Mouse (Mus musculus) neural tube, embryonic 11.5 days (tissue): ENCODE measurements at regions not wholly inside any gene's neighbourhood (a gene's known extent, or its start where the extent isn't known, plus 50 kb on each side); places are given as distances from the start of the nearest gene placed in this dataset.

Source experiments
- ATAC-seq: fragments of 200-750 bp; cut with Nextera tagmentation; 2 replicates; pipeline ENCODE4 v1.8.0; 2017; ENCODE audit warnings: moderate number of reproducible peaks, mild to moderate bottlenecking, moderate TSS enrichment, moderate library complexity; ENCODE audit not compliant: insufficient read depth, low FRiP score, low TSS enrichment
- DNase-seq: peaks from one replicate; pipeline ENCODE4 v3.0.0-alpha.2; 2015; ENCODE audit warnings: low spot score
- H3K27ac ChIP-seq: fragments of 300-500 bp; sonication (generic); 2 replicates; pipeline ENCODE4 v1.5.1; 2014; ENCODE audit warnings: low read depth, mild to moderate bottlenecking, low read length
- H3K27me3 ChIP-seq: fragments of 300-500 bp; sonication (generic); 2 replicates; pipeline ENCODE4 v1.6.1; 2014; ENCODE audit warnings: mild to moderate bottlenecking, low read length, mixed read lengths; ENCODE audit not compliant: control insufficient read depth, insufficient read depth
- H3K36me3 ChIP-seq: fragments of 300-500 bp; sonication (generic); 2 replicates; pipeline ENCODE4 v1.6.1; 2014; ENCODE audit warnings: mild to moderate bottlenecking, low read length, moderate library complexity, mixed read lengths; ENCODE audit not compliant: control insufficient read depth, insufficient read depth
- H3K4me1 ChIP-seq: fragments of 300-500 bp; sonication (generic); 2 replicates; pipeline ENCODE4 v1.6.1; 2014; ENCODE audit warnings: low read length, mixed read lengths; ENCODE audit not compliant: control insufficient read depth, insufficient read depth
- H3K4me2 ChIP-seq: fragments of 300-500 bp; sonication (generic); 2 replicates; pipeline ENCODE4 v1.6.1; 2014; ENCODE audit warnings: low read depth, mild to moderate bottlenecking, moderate library complexity
- H3K4me3 ChIP-seq: fragments of 300-500 bp; sonication (generic); 2 replicates; pipeline ENCODE4 v1.5.1; 2014; ENCODE audit warnings: low read depth, low read length
- H3K9ac ChIP-seq: fragments of 300-500 bp; sonication (generic); 2 replicates; pipeline ENCODE4 v1.6.1; 2014; ENCODE audit warnings: mild to moderate bottlenecking, low read length
- H3K9me3 ChIP-seq: fragments of 300-500 bp; sonication (generic); 2 replicates; pipeline ENCODE4 v1.6.1; 2016; ENCODE audit warnings: low read length; ENCODE audit not compliant: control insufficient read depth
- WGBS: fragments of 180-500 bp; shearing (Covaris S2); extraction: QIAGEN DNeasy Blood & Tissue Kit; methylation state at CpG from one replicate; pipeline ENCODE4 v1.1.7; 2014; 5-methylcytosine and 5-hydroxymethylcytosine counted together

DNA sequence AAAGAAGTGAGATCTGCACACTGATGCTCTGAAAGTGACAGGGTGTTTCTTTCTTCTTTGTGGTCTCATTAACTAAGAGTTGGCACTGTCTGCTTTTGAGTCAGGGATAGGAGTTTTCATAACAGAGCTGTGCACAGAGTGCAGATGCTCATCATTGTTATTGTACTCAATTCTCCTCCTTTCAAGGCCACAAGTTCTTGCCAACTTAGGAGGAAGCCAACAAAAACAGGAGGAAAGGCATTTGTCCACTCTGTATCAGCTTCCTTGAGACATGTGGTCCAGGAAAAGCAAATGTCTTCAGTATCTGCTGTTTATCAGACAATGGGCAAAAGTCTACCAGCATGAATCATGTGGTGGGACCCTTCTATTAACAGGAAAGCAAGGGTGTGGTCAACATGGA lies 345.1 kb downstream of the Fam181b start:
- H3K27me3 ChIP-seq, result no peaks in the 10 kb centered on the region
- H3K36me3 ChIP-seq, result no peaks in the 10 kb centered on the region
- no peak overlapping the region for H3K27ac ChIP-seq
- no peak overlapping the region for H3K9ac ChIP-seq
- H3K4me3 ChIP-seq, result no peak overlapping the region
- H3K9me3 ChIP-seq, result no peaks in the 10 kb centered on the region
- no peak for ATAC-seq
- no peak overlapping the region for H3K4me2 ChIP-seq
- no peaks in the 10 kb centered on the region for H3K4me1 ChIP-seq
- DNase-seq, result no peak

DNA sequence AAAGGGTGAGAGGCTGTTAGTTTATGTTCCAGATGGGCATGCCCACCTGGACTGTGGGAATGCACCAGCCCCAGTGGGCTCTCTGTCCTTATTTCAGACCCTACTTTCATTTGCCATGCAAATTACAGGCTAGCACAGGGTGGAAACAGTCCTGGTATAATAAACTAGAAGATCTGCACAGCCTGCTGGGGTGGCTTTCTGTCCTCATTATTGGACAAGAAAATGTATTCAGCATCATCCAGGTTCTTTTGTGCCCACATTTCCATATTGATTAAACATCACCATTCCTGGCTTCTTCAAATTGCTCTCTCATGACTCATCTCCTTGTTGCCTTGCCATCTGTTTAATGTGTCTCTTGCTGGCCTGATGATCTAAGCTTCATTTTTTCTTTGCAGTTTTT lies 355.4 kb downstream of the Fam181b start:
- Histone ChIP-seq H3K4me3 (no peak overlapping the region), H3K27ac (no peak overlapping the region), H3K36me3 (no peaks in the 10 kb centered on the region), H3K27me3 (no peaks in the 10 kb centered on the region), H3K4me2 (no peak overlapping the region), H3K9ac (no peak overlapping the region), H3K9me3 (no peaks in the 10 kb centered on the region), H3K4me1 (no peaks in the 10 kb centered on the region)
- ATAC-seq (0 out of 2 replicates have a peak, but pooled peaks have one; percentile 13), DNase-seq (no peak)

DNA sequence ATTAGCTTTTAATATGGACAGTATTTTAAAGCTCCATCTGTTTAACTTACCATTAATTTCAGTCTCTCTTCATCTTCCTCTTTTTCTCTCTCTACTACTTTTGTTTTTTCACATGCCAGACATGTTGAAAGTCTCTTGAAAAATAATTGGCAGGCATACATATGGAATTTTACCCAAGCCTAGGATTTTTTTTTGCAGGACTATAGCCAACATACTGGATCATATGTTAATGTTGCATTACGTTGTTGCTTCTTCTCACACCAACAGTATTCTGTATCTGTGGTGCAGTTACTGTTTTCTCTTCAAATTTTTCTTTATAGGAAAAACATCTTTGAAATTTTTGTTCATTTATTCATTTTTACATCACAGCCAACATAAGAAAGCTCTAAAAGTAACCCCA lies 374.4 kb downstream of the Fam181b start:
- Histone ChIP-seq H3K4me1 (no peaks in the 10 kb centered on the region), H3K9me3 (no peaks in the 10 kb centered on the region), H3K4me3 (no peak overlapping the region), H3K36me3 (no peaks in the 10 kb centered on the region), H3K9ac (no peak overlapping the region), H3K27me3 (no peaks in the 10 kb centered on the region), H3K4me2 (no peak overlapping the region), H3K27ac (no peak overlapping the region)
- DNase-seq (no peak), ATAC-seq (no peak)
- WGBS, result 91% methylated on average over 1 of the region's 1 CpGs

DNA sequence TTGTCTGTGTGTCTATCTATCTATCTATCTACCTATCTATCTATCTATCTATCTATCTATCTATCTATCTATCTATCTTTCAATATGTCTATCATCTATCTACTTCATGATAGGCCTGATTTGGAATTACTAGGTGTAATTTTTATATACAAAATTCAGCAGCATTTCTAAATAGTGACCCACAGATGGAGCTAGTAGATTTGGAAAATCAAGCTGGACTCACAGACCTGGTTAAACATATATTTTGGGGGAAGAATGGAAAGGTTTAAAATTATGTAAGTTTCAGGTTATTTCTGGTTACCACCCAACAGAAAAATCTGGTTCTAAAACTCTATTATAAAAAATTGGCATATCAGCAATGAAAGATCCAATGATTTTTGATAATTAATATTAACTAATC lies 383.7 kb downstream of the Fam181b start:
- DNase-seq (no peak), ATAC-seq (no peak)
- Histone ChIP-seq H3K9ac (no peak overlapping the region), H3K4me2 (no peak overlapping the region), H3K9me3 (no peaks in the 10 kb centered on the region), H3K4me3 (no peak overlapping the region), H3K27ac (no peak overlapping the region), H3K27me3 (no peaks in the 10 kb centered on the region), H3K36me3 (no peaks in the 10 kb centered on the region), H3K4me1 (no peaks in the 10 kb centered on the region)

DNA sequence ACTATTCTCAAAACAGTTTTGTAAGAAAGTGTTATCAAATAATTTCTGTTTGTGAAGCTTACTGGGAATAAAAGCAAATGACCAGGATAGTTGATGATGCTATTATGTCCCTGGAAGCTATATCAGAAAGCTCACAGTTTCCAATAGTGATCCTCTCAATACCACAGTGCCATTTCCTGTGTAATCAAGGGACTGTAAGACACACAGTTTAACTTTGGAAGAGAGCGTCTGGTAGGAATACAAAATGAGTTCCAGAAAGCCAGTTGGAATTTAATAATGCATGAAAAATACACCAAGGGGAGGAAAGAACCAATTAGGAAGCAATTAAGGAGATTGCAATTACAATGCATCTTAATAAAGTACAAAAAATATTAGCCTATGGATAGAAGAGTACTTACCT lies 393.7 kb downstream of the Fam181b start:
- no peak overlapping the region for H3K27ac ChIP-seq
- 68% methylated on average over 1 of the region's 1 CpGs for WGBS
- no peaks in the 10 kb centered on the region for H3K4me1 ChIP-seq
- ATAC-seq (no peak), DNase-seq (no peak)
- no peaks in the 10 kb centered on the region for H3K36me3 ChIP-seq
- no peaks in the 10 kb centered on the region for H3K9me3 ChIP-seq
- H3K27me3 ChIP-seq, result no peaks in the 10 kb centered on the region
- no peak overlapping the region for H3K4me2 ChIP-seq
- no peak overlapping the region for H3K9ac ChIP-seq
- H3K4me3 ChIP-seq, result no peak overlapping the region

DNA sequence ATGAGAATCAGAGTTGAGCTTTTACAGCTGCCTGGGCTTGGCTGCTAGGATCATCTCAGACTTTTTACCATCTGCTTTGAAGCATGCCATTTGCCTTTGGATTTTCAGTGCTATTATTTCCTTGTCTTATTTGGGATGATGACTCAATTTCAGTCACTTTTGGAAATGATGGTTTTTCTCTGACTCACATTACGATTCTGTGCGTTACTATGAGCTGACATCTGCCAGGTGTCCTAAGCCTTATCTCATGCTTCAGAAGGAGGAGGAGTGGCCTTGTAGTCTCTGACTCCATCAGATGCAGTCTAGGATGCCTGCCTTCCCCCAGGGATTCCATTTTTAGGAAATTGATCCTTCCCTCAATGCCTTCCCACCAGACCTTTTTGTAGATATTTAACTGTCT lies 431.0 kb downstream of the Fam181b start:
- no peak overlapping the region for H3K9ac ChIP-seq
- no peak overlapping the region for H3K4me2 ChIP-seq
- H3K27ac ChIP-seq, result no peak overlapping the region
- H3K27me3 ChIP-seq, result no peaks in the 10 kb centered on the region
- no peaks in the 10 kb centered on the region for H3K4me1 ChIP-seq
- no peaks in the 10 kb centered on the region for H3K9me3 ChIP-seq
- H3K36me3 ChIP-seq, result no peaks in the 10 kb centered on the region
- WGBS, result 89% methylated on average over 2 of the region's 2 CpGs
- no peak overlapping the region for H3K4me3 ChIP-seq
- ATAC-seq (no peak), DNase-seq (no peak)

DNA sequence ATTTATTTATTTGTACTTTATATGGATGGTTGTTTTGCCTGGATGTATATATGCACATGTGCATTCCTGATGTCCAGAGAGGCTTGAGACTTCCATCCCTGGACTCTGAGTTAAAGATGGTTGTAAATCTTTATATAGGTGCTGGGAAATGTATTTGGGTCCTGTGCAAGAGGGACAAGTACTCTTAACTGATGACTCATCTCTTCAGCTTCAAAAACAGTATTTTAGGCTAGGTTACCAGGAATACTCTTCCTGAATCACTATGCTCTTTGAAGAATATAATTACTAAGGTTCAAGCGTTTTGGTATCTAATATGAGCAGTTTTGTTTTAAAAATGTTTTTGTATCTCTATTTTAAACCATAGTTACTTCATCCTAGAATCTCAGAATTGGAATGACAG lies 431.6 kb downstream of the Fam181b start:
- no peak for ATAC-seq

DNA sequence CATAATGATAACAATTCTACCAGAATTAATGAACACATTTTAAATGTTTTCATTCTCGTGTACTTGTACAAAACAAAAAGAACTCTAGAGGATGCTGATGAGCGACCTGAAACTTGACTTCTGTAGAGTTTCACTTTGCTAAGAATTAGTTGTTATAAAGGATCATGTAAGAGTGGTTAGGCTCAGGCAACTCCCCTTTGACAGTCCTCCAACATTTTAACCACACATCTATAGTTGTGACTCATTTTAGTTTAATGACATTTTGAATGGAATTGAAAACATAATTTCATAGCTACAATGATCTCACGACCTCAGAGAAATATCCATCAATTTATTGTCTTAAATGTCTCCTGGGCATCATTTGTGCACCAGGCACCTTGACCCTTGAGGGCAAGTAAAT lies 479.5 kb downstream of the Fam181b start:
- H3K27me3 ChIP-seq, result no peaks in the 10 kb centered on the region
- no peaks in the 10 kb centered on the region for H3K9me3 ChIP-seq
- ATAC-seq, result no peak
- H3K4me1 ChIP-seq, result no peaks in the 10 kb centered on the region
- H3K4me3 ChIP-seq, result no peak overlapping the region
- no peak overlapping the region for H3K4me2 ChIP-seq
- H3K27ac ChIP-seq, result no peak overlapping the region
- WGBS, result 83% methylated on average over 3 of the region's 3 CpGs
- no peaks in the 10 kb centered on the region for H3K36me3 ChIP-seq
- no peak overlapping the region for H3K9ac ChIP-seq
- DNase-seq, result no peak

More for the DNA sequence above, 431.6 kb downstream of the Fam181b start:
- H3K9me3 ChIP-seq, result no peaks in the 10 kb centered on the region
- no peak overlapping the region for H3K4me2 ChIP-seq
- H3K36me3 ChIP-seq, result no peaks in the 10 kb centered on the region
- H3K4me1 ChIP-seq, result no peaks in the 10 kb centered on the region
- no peak for DNase-seq
- no peak overlapping the region for H3K9ac ChIP-seq
- no peaks in the 10 kb centered on the region for H3K27me3 ChIP-seq
- H3K27ac ChIP-seq, result no peak overlapping the region
- 63% methylated on average over 1 of the region's 1 CpGs for WGBS
- H3K4me3 ChIP-seq, result no peak overlapping the region

DNA sequence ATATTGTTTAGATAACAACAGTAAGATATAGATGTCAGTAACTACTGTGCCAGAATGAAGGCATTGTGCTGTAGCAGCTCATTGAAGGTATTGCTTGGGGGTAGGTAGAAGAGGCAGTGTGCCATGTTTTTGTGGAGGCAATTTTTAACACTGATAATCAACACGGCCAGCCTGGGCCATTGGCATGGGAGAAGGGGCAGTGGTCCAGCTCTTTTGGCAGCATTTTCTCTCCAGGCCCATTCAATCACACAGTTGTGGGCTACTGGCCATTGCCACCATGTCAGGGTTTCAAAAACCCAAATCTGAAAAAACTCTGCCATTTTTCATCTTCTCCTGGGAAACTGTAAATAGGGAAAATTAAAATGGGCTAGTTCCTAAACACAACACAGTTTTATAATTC lies 497.9 kb downstream of the Fam181b start:
- Histone ChIP-seq H3K4me2 (no peak overlapping the region), H3K27ac (no peak overlapping the region), H3K9me3 (no peaks in the 10 kb centered on the region), H3K36me3 (no peaks in the 10 kb centered on the region), H3K4me3 (no peak overlapping the region), H3K27me3 (no peaks in the 10 kb centered on the region), H3K9ac (no peak overlapping the region), H3K4me1 (no peaks in the 10 kb centered on the region)
- DNase-seq, result no peak
- 89% methylated on average over 1 of the region's 1 CpGs for whole genome bisulfite sequencing
- ATAC-seq, result no peak
